Mouse (Mus musculus) liver, adult 2 months (tissue): ENCODE data around the gene Dcpp3.

Experiments used
- CTCF ChIP-seq: fragments of 200-500 bp; IDR thresholded peaks from 2 replicates; pipeline ENCODE4 v1.5.1; 2011; ENCODE audit warnings: low read depth, low read length, control low read depth
- POLR2A ChIP-seq: fragments of 200-500 bp; IDR thresholded peaks from 2 replicates; pipeline ENCODE4 v1.6.1; 2011; ENCODE audit warnings: low read length, control low read depth; ENCODE audit not compliant: insufficient read depth; ENCODE audit errors: extremely low read depth

GRCm38 (mm10) chr17:23961573-23962122 is 44.4 kb downstream of the Dcpp3 start:
- no peak for TF ChIP-seq CTCF
- TF ChIP-seq POLR2A = no peak
